Mouse (Mus musculus): ENCODE results near the gene Mcm3ap. TPM values are rescaled to one million over a fixed set of nuclear protein-coding genes. Genes with fewer than 3 reads are reported as not detected.

The Mcm3ap gene
- total RNA-seq, 2 experiments from 2014 or later, result 60.1 to 63.5 TPM

GRCm38 (mm10) chr10:76554061-76554460 is 85.3 kb downstream of the Mcm3ap start:
- no peak for ATAC-seq (replicated peaks; ENCODE audit: low FRiP score, low TSS enrichment, poor library complexity, severe bottlenecking)

GRCm38 (mm10) chr10:76561972-76562371 is 93.2 kb downstream of the Mcm3ap start, which contains the start of gene Spatc1l:
Spatc1l (plus strand) TSS chr10:76562272.
- ATAC-seq (replicated peaks; ENCODE audit: low FRiP score, low TSS enrichment, poor library complexity, severe bottlenecking), result no peak

Other genes starting within 250 kb of the Mcm3ap start
- gene Prmt2, start 231.1 kb upstream of the Mcm3ap start, total RNA-seq (2014; fragmentation: Nextera tagmentation), result 0.59 and 2.0 TPM in 2 replicates
- 0.42 and 3.7 TPM in 2 replicates for gene Prmt2, start 231.1 kb upstream of the Mcm3ap start, total RNA-seq (2017)
- not detected in 2 replicates for gene S100b, start 215.1 kb upstream of the Mcm3ap start, total RNA-seq (2014; fragmentation: Nextera tagmentation)
- gene S100b, start 215.1 kb upstream of the Mcm3ap start, total RNA-seq (2017), result not detected in 2 replicates
- 1.6 and 2.4 TPM in 2 replicates for gene Dip2a, start 123.6 kb upstream of the Mcm3ap start, total RNA-seq (2014; fragmentation: Nextera tagmentation)
- gene Dip2a, start 123.6 kb upstream of the Mcm3ap start, total RNA-seq (2017), result 0.76 and 3.1 TPM in 2 replicates
- 4.1 TPM in 1 of 2 replicates, not detected in the other for gene AC141477.1, start 28.5 kb upstream of the Mcm3ap start, total RNA-seq (2014; fragmentation: Nextera tagmentation)
- gene AC141477.1, start 28.5 kb upstream of the Mcm3ap start, total RNA-seq (2017), result not detected in 2 replicates
- 43.2 and 60.4 TPM in 2 replicates for gene Pcnt, start 26.1 kb upstream of the Mcm3ap start, total RNA-seq (2014; fragmentation: Nextera tagmentation)
- gene Pcnt, start 26.1 kb upstream of the Mcm3ap start, total RNA-seq (2017), result 58.8 and 71.6 TPM in 2 replicates
- not detected in 2 replicates for gene 2610028H24Rik, start 19.8 kb upstream of the Mcm3ap start, total RNA-seq (2014; fragmentation: Nextera tagmentation)
- not detected in 2 replicates for gene 2610028H24Rik, start 19.8 kb upstream of the Mcm3ap start, total RNA-seq (2017)
- gene Ybey, start 187 bp downstream of the Mcm3ap start, total RNA-seq (2014; fragmentation: Nextera tagmentation), result 5.4 and 5.5 TPM in 2 replicates
- 7.5 and 8.1 TPM in 2 replicates for gene Ybey, start 187 bp downstream of the Mcm3ap start, total RNA-seq (2017)
- gene Lss, start 62.7 kb downstream of the Mcm3ap start, total RNA-seq (2014; fragmentation: Nextera tagmentation), result 7.5 and 11.4 TPM in 2 replicates
- gene Lss, start 62.7 kb downstream of the Mcm3ap start, total RNA-seq (2017), result 9.9 and 15.6 TPM in 2 replicates
- gene Spatc1l, start 93.3 kb downstream of the Mcm3ap start, total RNA-seq (2014; fragmentation: Nextera tagmentation), result not detected in 2 replicates
- gene Spatc1l, start 93.3 kb downstream of the Mcm3ap start, total RNA-seq (2017), result not detected in 2 replicates
- gene Ftcd, start 106.7 kb downstream of the Mcm3ap start, total RNA-seq (2014; fragmentation: Nextera tagmentation), result not detected in 2 replicates
- not detected in 2 replicates for gene Ftcd, start 106.7 kb downstream of the Mcm3ap start, total RNA-seq (2017)
- gene Col6a2, start 154.7 kb downstream of the Mcm3ap start, total RNA-seq (2014; fragmentation: Nextera tagmentation), result 0.70 TPM in 1 of 2 replicates, not detected in the other
- gene Col6a2, start 154.7 kb downstream of the Mcm3ap start, total RNA-seq (2017), result not detected in 2 replicates